Mouse (Mus musculus) hindbrain, embryonic 13.5 days (tissue): ENCODE data around the gene Adam21. TPM values are rescaled to one million over a fixed set of nuclear protein-coding genes. Genes with fewer than 3 reads are reported as not detected.
A peak's percentile ranks its signal among the peaks of the same experiment; 100 is the strongest.

Experiments
- ATAC-seq: fragments of 200-750 bp; cut with Nextera tagmentation; 2 replicates; pipeline ENCODE4 v1.8.0; 2017; ENCODE audit warnings: moderate TSS enrichment; ENCODE audit not compliant: low FRiP score
- H3K27ac ChIP-seq: fragments of 300-500 bp; sonication (generic); 2 replicates; pipeline ENCODE4 v1.5.1; 2015; ENCODE audit warnings: inconsistent platforms, mild to moderate bottlenecking, moderate library complexity
- H3K27me3 ChIP-seq: fragments of 300-500 bp; sonication (generic); 2 replicates; pipeline ENCODE4 v1.6.1; 2015; ENCODE audit warnings: mild to moderate bottlenecking, inconsistent platforms
- H3K36me3 ChIP-seq: fragments of 300-500 bp; sonication (generic); 2 replicates; pipeline ENCODE4 v1.6.1; 2015; ENCODE audit warnings: mild to moderate bottlenecking, inconsistent platforms
- H3K4me1 ChIP-seq: fragments of 300-500 bp; sonication (generic); replicated peaks from 2 replicates; pipeline ENCODE4 v1.6.1; 2015; ENCODE audit warnings: inconsistent platforms
- H3K4me2 ChIP-seq: fragments of 300-500 bp; sonication (generic); 2 replicates; pipeline ENCODE4 v1.6.1; 2015; ENCODE audit warnings: inconsistent platforms, mild to moderate bottlenecking, moderate library complexity
- H3K4me3 ChIP-seq: fragments of 300-500 bp; sonication (generic); 2 replicates; pipeline ENCODE4 v1.5.1; 2015; ENCODE audit warnings: mild to moderate bottlenecking, inconsistent platforms
- H3K9ac ChIP-seq: fragments of 300-500 bp; sonication (generic); 2 replicates; pipeline ENCODE4 v1.6.1; 2015; ENCODE audit warnings: mild to moderate bottlenecking, inconsistent platforms
- H3K9me3 ChIP-seq: fragments of 300-500 bp; sonication (generic); 2 replicates; pipeline ENCODE4 v1.6.1; 2016; ENCODE audit warnings: inconsistent platforms
- WGBS: fragments of 180-500 bp; shearing (Covaris S2); methylation state at CpG from one replicate; pipeline ENCODE4 v1.1.7; 2015; 5-methylcytosine and 5-hydroxymethylcytosine counted together
- polyA plus RNA-seq: library from polyadenylated mRNA; unstranded; fragments of >200 nt; fragmentation: Nextera tagmentation; extraction: Ambion mirVana; gene quantifications from 2 replicates; pipeline ENCODE4 v1.2.1, GENCODE M21; 2015

The Adam21 gene
- 0.93 and 1.00 TPM in 2 replicates for polyA plus RNA-seq

DNA sequence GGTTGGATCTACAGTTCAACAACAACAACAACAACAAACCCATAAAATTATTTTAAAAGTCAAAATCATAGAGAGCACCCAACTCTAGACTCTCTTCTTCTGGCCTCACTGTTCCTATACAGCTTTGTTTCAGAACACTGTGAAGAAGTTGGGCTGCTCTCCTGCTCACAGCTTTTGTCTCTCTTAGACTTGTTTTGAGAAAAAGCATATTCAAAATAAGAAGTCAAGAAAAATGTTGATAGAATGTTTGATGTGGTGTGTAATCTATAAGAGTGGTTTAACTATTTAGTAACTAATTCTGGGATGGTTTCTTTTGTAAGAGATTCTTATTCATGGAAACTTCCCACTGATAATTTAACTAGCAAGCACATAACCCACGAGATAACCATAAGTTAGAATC is at the start of gene Adam21:
Adam21 (minus strand) TSS at position 101 of the 400 bp plus-strand sequence.
- H3K36me3 ChIP-seq: peaks cover 28% of the 10 kb centered on the region
- WGBS: 96% methylated on average over 1 of the region's 1 CpGs
- no peak for ATAC-seq
- no peaks in the 10 kb centered on the region for H3K27me3 ChIP-seq
- no peaks in the 10 kb centered on the region for H3K4me1 ChIP-seq
- no peaks in the 10 kb centered on the region for H3K9me3 ChIP-seq
- H3K9ac ChIP-seq: no peak within 1 kb of the TSS
- no peak within 1 kb of the TSS for H3K4me3 ChIP-seq
- no peak within 1 kb of the TSS for H3K4me2 ChIP-seq
- H3K27ac ChIP-seq: no peak within 1 kb of the TSS

DNA sequence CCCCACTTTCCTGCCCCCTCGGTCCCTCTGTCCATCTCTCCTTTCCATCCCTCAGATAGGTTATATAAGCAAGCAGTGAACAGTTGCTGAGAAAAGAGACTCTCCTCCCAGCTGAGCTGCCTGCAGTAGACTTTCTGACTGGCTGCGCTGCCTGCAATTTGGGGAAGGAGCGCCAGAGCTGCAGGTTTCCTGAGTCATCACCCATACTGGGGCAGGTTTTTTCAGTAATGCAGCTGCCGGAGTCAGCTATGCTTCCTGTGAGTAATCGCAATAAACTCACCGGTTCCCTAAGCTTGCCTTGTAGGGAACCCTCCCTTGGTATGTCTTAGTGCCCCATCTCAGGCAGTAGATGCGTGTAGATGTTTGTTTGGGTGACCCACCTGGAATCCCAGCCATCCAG is 48.7 kb upstream of the Adam21 start:
- Histone ChIP-seq H3K36me3 (no peaks in the 10 kb centered on the region), H3K9me3 (no peaks in the 10 kb centered on the region), H3K27ac (no peak overlapping the region), H3K27me3 (no peaks in the 10 kb centered on the region), H3K4me1 (0 out of 2 replicates have a peak, but pooled peaks cover 2% of the 10 kb centered on the region), H3K9ac (0 out of 2 replicates have a peak overlapping the region, but pooled peaks have one; percentile 35), H3K4me2 (no peak overlapping the region), H3K4me3 (no peak overlapping the region)
- 57% methylated on average over 7 of the region's 7 CpGs for WGBS
- ATAC-seq: no peak

DNA sequence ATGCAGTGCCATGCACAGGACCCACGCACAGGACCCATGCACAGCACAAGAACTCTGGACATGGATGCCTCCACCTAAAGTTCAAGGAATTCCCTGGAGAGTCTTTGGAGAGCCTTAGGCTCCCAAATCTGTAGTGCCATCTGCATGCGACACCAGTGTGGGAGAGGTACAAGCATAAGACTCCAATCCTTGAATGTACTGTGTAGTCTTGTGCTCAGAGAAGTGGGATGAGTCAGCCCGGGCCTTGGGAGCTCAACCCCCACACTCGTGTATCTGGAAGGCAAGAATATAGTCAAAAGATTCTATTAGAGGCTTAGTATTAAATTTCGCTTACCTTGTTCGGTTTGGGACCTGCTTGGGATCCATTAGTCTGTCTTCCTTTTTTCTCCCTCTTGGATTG is 47.5 kb upstream of the Adam21 start:
- Histone ChIP-seq H3K4me3 (no peak overlapping the region), H3K9ac (no peak overlapping the region), H3K27ac (no peak overlapping the region), H3K9me3 (no peaks in the 10 kb centered on the region), H3K36me3 (no peaks in the 10 kb centered on the region), H3K4me2 (no peak overlapping the region), H3K27me3 (no peaks in the 10 kb centered on the region), H3K4me1 (0 out of 2 replicates have a peak, but pooled peaks cover 2% of the 10 kb centered on the region)
- WGBS: 87% methylated on average over 6 of the region's 6 CpGs
- ATAC-seq: no peak

DNA sequence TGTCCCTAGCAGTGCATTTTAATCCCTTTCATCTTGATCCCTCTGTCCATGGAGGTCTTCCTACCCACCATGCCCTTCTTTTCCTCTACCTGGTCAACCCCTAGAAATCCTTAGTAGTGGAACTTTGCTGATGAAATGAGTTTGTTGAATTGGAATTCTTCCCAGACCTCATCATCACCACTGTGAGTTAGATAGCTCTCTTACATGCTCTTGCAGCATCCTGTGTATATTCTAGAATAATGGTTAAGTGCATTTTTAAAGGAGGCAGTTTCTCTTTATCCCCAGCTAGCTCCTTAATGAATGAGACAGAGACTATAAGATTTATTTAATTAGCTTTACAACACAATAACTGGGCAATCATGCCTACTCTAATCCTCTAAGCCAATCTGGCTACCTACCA is 41.2 kb upstream of the Adam21 start:
- H3K9ac ChIP-seq: no peak overlapping the region
- no peak for ATAC-seq
- no peak overlapping the region for H3K4me3 ChIP-seq
- H3K27ac ChIP-seq: no peak overlapping the region
- no peaks in the 10 kb centered on the region for H3K9me3 ChIP-seq
- no peaks in the 10 kb centered on the region for H3K36me3 ChIP-seq
- H3K4me1 ChIP-seq: 0 out of 2 replicates have a peak, but pooled peaks cover 7% of the 10 kb centered on the region
- H3K4me2 ChIP-seq: no peak overlapping the region
- 0 out of 2 replicates have a peak, but pooled peaks cover 3% of the 10 kb centered on the region for H3K27me3 ChIP-seq

DNA sequence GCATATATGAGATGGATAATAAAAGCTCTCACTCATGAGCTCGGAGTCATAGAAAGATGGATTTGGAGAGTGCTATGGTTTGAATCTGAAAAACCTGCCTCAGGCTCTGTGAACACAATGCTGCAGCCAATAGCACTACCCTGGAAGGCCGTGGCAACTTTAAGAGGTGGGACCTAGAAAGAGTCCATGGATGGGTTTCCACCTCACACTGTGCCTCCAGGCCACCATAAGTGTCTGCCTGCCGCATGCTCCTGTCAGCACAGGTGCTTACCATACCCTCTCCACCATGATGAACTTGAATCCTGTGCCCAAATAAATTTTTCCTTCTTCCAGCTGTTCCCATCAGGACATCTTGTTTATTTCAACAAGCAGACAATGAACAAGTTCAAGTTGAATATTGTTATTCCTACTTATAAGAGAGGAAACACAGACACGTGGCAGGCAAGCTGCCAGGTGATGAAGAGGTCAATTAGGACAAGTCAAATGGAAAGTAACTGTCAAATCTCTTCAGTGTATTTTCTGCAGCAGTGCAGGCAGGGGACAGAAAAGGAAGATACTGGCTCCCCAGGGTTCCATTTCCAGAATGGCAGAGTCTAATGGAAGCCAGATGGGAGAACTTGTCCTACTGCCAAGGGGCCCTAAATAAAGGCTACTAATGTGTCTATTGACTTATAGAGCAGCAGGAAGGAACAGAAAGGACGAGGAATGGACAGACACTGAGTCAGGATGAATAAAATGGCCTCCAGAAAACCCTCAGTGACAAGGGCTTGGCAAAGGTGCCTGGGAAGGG is 36.9 kb upstream of the Adam21 start:
- WGBS: 58% methylated on average over 5 of the region's 5 CpGs
- 0 out of 2 replicates have a peak, but pooled peaks cover 7% of the 10 kb centered on the region for H3K4me1 ChIP-seq
- no peaks in the 10 kb centered on the region for H3K36me3 ChIP-seq
- peaks cover 3% of the 10 kb centered on the region; the same call in 1 of the 2 replicates for H3K27me3 ChIP-seq
- no peak overlapping the region for H3K9ac ChIP-seq
- ATAC-seq: no peak
- no peak overlapping the region for H3K4me3 ChIP-seq
- H3K27ac ChIP-seq: peak overlapping the region; percentile 56
- H3K9me3 ChIP-seq: no peaks in the 10 kb centered on the region
- H3K4me2 ChIP-seq: no peak overlapping the region

DNA sequence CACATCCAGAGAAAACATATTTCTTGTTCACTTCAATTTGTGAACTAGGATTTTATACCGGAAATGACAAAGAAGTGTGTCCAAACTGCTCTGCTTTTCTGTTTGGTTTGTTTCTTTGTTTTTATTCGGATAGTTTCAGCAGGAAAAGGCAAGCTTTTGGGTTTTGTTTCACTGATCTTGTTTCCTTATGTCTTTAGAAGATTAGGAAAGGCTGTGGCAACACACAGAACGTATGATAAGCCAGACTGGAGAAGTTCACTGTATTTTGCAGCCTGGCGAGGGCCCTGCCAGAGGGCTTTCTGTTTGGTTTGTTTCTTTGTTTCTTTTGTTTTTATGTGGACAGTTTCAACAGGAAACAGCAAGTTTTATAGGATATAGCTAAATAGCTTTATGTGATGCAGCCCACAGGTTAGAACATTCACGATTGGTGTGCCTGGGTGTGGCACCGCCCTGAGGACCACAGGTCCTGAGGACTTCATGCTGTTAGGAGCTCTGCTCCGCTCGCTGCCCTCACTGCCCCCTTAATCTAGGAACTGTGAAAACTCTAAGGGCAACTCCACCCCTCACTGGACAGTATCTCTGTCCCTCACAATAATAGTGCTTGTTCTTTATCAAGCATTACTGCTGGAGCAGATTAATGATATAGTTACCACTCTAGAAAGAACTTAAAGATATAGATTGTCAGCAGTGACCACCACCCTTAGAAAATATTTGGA is 28.4 kb upstream of the Adam21 start:
- WGBS: 81% methylated on average over 8 of the region's 8 CpGs
- H3K36me3 ChIP-seq: no peaks in the 10 kb centered on the region
- H3K27ac ChIP-seq: no peak overlapping the region

DNA sequence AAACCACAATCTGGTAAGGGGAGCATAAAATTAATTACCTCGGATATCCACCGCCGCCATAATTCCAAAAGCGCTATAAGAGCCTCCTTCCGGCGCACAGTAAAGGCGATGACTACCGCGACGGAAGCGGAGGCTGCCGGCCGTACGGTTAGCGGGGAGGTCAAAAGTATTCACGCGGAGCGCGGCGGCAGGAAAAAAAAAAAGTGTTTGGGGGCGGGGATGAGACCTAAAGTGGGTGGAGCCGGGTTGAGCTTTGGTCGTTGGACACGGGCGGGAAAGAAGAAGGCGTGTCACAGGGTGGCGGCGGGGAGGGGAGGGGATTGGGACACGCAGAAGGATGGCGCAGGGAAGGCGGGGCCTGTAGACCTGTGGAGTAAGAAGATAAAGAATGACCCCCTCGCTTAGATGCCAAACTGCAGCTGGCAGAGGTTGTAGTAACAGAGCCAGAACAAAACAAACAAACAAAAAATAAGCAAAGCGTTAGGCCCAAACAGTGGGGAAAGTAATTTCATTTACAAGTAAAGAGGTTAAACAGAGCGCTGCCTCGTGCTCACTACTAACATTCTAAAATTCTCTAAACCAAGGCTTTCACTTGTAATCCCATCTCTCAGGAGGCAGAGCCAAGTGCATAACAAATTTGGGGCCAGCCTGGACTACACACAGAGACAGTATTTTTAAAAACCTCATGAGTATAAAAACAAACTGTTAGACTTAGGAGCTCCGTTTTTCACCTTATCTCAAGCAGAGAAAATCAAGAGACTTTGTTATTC is 26.8 kb upstream of the Adam21 start, which contains the start of gene Med6:
Med6 (minus strand) TSS at position 107 of the 770 bp plus-strand sequence.
- Histone ChIP-seq H3K9ac (peak within 1 kb of the TSS; percentile 78), H3K4me1 (peaks cover 8% of the 10 kb centered on the region), H3K4me3 (peak within 1 kb of the TSS; percentile 67), H3K27ac (peak within 1 kb of the TSS; percentile 67), H3K4me2 (peak within 1 kb of the TSS; percentile 70), H3K9me3 (no peaks in the 10 kb centered on the region), H3K27me3 (no peaks in the 10 kb centered on the region), H3K36me3 (peaks cover 7% of the 10 kb centered on the region)
- 4% methylated on average over 36 of the region's 36 CpGs for WGBS
- ATAC-seq: peak; percentile 98

More for the DNA sequence above, 28.4 kb upstream of the Adam21 start:
- no peak for ATAC-seq
- Histone ChIP-seq H3K4me1 (peaks cover 8% of the 10 kb centered on the region), H3K9ac (no peak overlapping the region), H3K4me3 (no peak overlapping the region), H3K9me3 (no peaks in the 10 kb centered on the region), H3K4me2 (no peak overlapping the region), H3K27me3 (no peaks in the 10 kb centered on the region)

DNA sequence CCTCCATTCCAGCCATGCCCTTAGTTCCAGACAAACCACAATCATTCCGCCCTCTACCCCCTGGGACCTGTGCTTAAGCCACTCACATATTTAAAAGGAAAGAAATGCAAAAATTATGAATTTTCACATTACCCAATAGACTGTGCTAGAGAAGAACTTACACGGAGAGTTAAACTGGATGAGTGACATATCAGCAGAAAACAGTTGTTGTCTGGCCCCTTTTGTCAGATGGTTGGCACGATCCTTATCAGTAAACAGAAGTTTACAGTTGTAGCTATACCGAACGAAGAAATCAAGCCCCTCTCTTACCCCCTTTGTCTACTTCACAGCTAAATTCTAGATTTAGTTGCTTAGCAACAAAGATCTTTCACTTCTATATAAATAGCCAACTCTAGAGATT is 343 bp downstream of the Adam21 start:
- ATAC-seq: no peak
- Histone ChIP-seq H3K4me2 (no peak overlapping the region), H3K27me3 (no peaks in the 10 kb centered on the region), H3K27ac (no peak overlapping the region), H3K9me3 (no peaks in the 10 kb centered on the region), H3K4me1 (no peaks in the 10 kb centered on the region), H3K4me3 (no peak overlapping the region), H3K9ac (no peak overlapping the region), H3K36me3 (peaks cover 24% of the 10 kb centered on the region)
- WGBS: 83% methylated on average over 5 of the region's 5 CpGs

DNA sequence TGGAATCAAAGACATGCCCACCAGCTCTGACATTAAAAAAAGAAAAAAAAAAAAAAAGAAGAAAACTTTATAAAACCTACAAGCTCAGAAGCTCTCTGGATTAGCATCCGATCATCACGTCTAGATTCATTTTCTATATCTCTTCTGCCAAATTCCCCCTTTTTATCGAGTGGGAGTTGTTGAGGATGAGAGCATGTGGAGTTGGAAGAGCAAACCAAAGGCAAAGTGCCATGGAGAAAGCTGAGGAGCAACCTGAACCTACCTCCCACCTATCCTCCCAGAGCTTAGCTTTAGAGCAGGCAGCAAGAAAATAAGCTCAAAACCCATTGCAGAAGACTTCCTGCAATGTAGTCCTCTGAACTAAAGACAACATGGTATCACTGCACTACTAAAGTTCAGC is 4.1 kb downstream of the Adam21 start:
- Histone ChIP-seq H3K4me2 (no peak overlapping the region), H3K9me3 (no peaks in the 10 kb centered on the region), H3K27ac (no peak overlapping the region), H3K27me3 (no peaks in the 10 kb centered on the region), H3K4me3 (no peak overlapping the region), H3K36me3 (0 out of 2 replicates have a peak, but pooled peaks cover 3% of the 10 kb centered on the region), H3K4me1 (no peaks in the 10 kb centered on the region), H3K9ac (no peak overlapping the region)
- no peak for ATAC-seq
- WGBS: 97% methylated on average over 3 of the region's 3 CpGs

DNA sequence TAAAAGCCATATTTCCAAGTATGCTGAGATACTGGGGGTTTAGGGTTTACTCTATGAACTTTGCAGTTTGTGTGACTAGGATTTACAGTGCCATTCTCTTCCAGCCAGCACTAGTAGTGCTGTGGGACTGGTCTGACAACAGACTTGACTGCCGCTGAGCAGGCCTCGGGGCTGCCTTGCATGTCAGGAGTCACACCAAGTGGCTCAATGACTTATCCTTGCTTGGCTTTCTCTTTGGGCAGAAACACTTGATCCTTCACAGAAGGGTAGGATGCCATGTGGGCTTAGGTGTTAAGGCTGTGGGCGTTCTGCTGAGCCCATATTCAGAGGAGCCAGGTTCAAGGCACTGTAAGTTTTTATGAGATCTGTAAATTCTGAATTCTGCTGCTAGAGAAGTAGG is 19.0 kb downstream of the Adam21 start:
- WGBS: 91% methylated on average over 3 of the region's 3 CpGs
- ATAC-seq: no peak
- no peak overlapping the region for H3K4me2 ChIP-seq
- H3K27ac ChIP-seq: no peak overlapping the region
- H3K4me1 ChIP-seq: no peaks in the 10 kb centered on the region
- no peaks in the 10 kb centered on the region for H3K36me3 ChIP-seq
- H3K4me3 ChIP-seq: no peak overlapping the region
- H3K9me3 ChIP-seq: peaks cover 3% of the 10 kb centered on the region; the same call in 1 of the 2 replicates
- no peaks in the 10 kb centered on the region for H3K27me3 ChIP-seq
- H3K9ac ChIP-seq: no peak overlapping the region

DNA sequence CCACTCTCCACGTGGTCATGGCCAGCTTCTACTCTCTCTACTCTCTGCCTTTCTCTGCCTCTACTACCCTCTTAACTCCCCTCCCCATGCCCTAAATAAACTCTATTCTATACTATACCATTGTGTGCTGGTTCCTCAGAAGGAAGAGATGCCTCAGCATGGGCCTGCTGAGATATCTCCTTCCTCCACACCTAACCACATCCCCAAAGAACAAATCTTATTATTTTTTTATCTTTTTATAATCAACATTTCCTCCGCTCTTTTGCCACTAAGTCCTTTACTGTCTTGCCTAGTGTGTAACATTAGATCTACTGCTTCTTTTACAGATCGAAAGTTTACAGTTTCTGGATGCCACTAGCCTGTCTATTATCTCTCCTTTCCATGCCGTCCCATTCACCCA is 21.1 kb downstream of the Adam21 start:
- Histone ChIP-seq H3K36me3 (no peaks in the 10 kb centered on the region), H3K27ac (no peak overlapping the region), H3K4me1 (no peaks in the 10 kb centered on the region), H3K9me3 (peaks cover 3% of the 10 kb centered on the region; the same call in 1 of the 2 replicates), H3K27me3 (no peaks in the 10 kb centered on the region), H3K4me3 (no peak overlapping the region), H3K4me2 (no peak overlapping the region), H3K9ac (no peak overlapping the region)
- no peak for ATAC-seq
- WGBS: 74% methylated on average over 4 of the region's 4 CpGs

DNA sequence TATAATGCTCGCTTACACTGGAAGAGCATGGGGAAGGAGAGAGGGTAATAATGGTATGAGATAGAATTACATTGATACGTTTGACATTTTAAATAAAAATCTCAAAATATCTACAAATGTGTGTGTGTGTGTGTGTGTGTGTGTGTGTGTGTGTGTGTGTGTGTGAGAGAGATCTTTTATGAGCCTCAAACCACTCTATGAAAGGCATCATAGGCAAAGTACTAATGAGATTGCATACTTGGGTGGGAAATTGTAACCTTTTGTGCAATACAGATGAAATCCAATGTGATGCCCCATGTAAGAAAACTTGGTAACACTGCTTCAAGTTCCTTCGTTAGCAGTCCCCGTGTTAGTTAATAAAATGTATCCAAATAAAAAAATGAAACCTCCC is 35.2 kb downstream of the Adam21 start:
- 35% methylated on average over 4 of the region's 4 CpGs for WGBS
- H3K27ac ChIP-seq: peak overlapping the region; percentile 87
- 0 out of 2 replicates have a peak, but pooled peaks have one; percentile 67 for ATAC-seq

More for the DNA sequence above, 35.2 kb downstream of the Adam21 start:
- peaks cover 21% of the 10 kb centered on the region for H3K4me1 ChIP-seq
- no peaks in the 10 kb centered on the region for H3K9me3 ChIP-seq
- peak overlapping the region; percentile 89 for H3K9ac ChIP-seq
- peak overlapping the region; percentile 68 for H3K4me2 ChIP-seq
- peak overlapping the region; percentile 78 for H3K4me3 ChIP-seq
- no peaks in the 10 kb centered on the region for H3K27me3 ChIP-seq
- H3K36me3 ChIP-seq: no peaks in the 10 kb centered on the region
